Mouse (Mus musculus) urinary bladder, adult 18-20 months (tissue): ENCODE measurements around the gene Rgs14.
A peak's percentile ranks its signal among the peaks of the same experiment; 100 is the strongest.

Source experiments
- DNase-seq, 2 experiments: peaks; one replicate each; pipeline ENCODE4 v3.0.0; 2022; ENCODE audit warnings: low spot score in 2 of 2, mixed read lengths in 2 of 2

Rgs14 gene

DNA sequence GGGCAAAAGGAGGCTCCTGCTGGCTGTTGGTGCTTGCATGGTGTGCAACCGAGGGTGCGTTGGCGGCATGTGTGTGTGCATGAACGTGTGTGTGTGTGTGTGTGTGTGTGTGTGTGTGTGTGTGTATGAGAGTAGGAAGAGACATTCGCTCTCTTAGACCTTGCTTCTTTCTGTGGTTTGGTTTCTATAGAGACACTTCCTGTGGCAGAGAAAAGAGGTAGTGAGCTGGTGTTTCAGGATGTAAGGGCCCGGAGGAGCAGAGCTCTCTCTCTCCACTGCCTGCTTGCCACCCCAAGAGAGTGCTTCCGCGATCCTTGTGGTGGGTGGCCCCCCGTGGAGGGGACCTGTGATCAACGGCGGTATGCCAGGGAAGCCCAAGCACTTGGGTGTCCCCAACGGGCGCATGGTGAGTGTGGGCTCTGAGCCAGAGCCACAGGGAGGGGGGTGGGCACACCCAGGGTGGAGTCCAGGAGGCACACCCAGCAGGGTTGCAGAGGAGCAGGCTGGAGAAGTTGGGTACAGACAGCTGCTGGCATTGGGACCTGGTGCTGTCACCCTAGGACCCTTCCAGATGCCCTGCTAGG lies at the start of gene Rgs14:
Rgs14 (plus strand) TSS at position 202 of the 584 bp plus-strand sequence.
- DNase-seq, result no peak

GRCm38 (mm10) chr13:55319931-55320533 lies 49.5 kb upstream of the Rgs14 start, which contains the start of gene Prelid1:
TSS of gene Prelid1 (plus strand) at chr13:55320500.
- DNase-seq, result no peak

GRCm38 (mm10) chr13:55321434-55322129 lies 48.0 kb upstream of the Rgs14 start, which contains the start of gene Rab24:
TSS of gene Rab24 (minus strand) at chr13:55321946.
- DNase-seq, result peak; percentile 80

- no peak for DNase-seq
Observed at GRCm38 (mm10) chr13:55322130-55322825, 47.3 kb upstream of the Rgs14 start.

DNA sequence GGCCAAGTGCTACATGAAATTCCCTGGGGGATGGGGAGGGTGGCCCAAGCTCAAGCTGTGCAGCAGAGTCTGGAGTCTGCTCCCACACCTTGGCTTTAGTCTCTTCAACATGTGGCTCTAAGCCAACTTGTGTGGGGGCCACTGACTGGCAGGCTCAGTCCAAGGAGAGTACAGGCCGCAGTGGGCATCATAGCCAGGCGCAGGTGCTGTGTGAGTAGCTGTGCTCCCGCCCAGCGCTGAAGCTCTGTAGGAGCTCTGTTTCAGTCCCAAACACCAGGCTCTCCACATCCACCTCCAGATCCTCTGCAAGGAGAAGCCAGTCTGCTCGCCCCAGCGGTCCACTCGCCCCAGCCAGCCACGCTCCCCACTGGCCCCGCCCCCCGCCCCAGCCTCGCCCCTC lies 43.9 kb upstream of the Rgs14 start:
- no peak for DNase-seq

- DNase-seq, result no peak
Observed at GRCm38 (mm10) chr13:55327169-55327568, 42.4 kb upstream of the Rgs14 start.

- peak; percentile 60 to 76 for DNase-seq
Observed at GRCm38 (mm10) chr13:55327633-55328032, 41.9 kb upstream of the Rgs14 start.

DNA sequence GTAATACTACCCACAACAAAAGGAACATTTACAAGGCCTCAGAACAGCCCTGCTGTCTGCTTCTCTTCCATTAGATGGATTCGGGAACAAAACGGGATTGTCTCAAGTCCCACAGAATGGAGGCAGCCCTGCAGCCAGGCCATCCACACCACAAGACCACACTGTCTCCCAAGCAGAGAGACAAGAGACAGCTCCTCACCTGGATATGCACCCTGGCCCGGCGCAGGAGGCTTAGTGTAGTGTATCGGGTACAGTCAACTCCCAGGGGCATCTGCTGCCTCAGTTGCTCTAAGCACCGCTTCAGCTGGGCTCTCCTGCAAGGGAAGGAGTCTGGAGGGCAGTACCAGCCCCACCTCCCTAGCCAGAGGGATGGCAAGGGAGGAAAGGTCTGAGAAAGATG lies 41.4 kb upstream of the Rgs14 start:
- DNase-seq, result no peak

DNA sequence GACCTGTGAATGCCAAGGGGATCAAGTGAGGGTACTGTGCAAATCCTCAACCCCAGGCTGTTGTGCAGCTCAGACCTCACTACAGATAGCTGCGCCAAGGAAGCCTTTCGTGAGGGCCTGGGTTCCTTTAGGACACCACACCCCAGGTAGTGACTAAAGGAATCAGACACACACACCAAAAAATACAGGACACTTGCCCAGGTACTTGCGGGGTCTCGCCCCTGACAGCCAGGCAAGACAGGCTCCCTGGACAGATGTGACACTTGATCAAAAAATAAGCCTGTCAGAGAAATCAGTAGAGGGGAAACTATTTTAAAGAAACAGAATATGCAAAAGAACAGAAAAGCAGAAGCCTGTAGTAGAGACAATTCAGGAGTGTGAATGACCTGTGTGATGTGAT lies 40.9 kb upstream of the Rgs14 start:
- DNase-seq, result no peak

GRCm38 (mm10) chr13:55329109-55329682 lies 40.3 kb upstream of the Rgs14 start:
- DNase-seq, result no peak

GRCm38 (mm10) chr13:55329683-55330566 lies 39.6 kb upstream of the Rgs14 start, which contains the start of gene Mxd3:
TSS of gene Mxd3 (minus strand) at chr13:55329823.
- peak; percentile 55 to 85 for DNase-seq

DNA sequence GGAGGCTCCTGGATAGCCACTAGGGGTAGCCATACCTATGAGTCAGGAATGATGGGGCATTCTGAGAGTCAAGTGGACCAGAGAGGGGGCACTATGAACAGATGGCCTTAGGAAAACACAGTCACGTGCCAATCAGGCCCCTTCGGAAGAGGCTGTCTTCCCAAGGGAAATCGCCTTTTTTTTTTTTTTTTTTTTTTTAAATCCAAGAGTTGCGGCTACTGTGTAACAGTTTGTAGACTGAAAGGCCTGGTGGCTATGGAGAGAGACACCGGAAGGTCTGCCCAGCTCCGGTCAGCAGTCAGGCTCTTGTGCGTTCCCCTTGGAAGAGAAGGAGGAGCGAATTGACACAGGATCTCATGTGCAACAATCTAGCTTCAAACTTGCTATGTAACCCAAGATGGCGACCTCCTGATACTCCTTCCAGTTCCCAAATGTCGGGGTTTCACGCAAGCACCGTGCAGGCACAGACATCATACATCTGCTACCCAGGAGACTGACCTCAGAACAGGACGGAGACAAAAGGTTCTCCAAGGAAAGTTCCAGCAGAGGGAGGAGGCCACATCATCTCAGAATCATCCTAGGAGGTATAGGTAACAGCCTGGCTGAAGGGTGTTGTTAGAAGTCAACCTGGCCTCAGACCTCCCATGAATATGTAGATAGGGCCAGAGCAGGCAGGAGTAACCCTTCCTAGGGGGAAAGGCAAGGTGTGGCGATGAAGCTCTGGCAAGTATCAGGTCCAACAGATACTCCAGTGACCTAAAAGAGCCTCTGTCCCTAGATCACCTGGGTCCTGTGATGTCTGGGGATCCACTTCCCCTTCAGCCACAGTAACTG lies 38.7 kb upstream of the Rgs14 start:
- DNase-seq, result no peak

- no peak for DNase-seq
Observed at GRCm38 (mm10) chr13:55332331-55332730, 37.2 kb upstream of the Rgs14 start.

GRCm38 (mm10) chr13:55335701-55336100 lies 33.8 kb upstream of the Rgs14 start:
- DNase-seq, result no peak

- DNase-seq, result no peak
Observed at GRCm38 (mm10) chr13:55337341-55337975, 32.1 kb upstream of the Rgs14 start.

DNA sequence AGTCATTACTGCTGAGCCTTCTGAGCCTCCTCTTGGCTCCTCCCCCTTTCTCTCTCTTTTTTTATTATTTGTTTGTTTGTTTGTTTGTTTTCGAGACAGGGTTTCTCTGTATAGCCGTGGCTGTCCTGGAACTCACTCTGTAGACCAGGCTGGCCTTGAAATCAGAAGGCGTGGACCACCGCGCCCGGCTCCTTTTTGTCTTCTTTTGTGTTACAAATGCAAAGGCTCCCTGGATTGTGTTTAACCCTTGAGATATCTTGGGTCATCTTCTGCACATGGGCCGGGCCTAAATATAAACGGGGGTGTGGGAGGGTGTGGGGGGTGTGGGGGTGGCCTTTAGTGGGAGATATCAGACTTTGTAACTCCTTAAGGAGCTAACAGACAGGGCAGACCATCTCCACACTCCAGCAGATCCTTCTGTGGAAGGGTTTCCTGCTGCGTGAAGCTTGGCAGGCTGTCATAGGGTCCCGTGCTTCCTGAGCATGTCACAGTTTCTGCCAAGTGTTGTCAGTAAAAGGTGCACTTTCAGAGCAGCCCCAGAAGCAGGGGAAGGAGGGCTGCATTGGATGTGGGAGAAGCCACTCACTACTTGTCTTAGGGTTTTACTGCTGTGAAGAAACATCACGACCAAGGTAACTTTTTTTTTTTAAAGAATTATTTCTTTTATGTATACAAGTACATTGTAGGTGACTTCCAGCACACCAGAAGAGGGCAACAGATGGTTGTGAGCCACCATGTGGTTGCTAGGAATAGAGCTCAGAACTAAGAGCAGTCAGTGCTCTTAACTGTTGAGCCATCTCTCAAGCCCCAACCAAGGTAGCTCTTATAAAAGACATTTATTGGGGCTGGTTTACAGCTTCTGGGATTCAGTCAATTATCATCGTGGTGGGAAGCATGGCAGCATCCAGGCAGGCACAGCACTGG lies 31.1 kb upstream of the Rgs14 start:
- no peak for DNase-seq

- no peak for DNase-seq
Observed at GRCm38 (mm10) chr13:55339259-55339658, 30.3 kb upstream of the Rgs14 start.

DNA sequence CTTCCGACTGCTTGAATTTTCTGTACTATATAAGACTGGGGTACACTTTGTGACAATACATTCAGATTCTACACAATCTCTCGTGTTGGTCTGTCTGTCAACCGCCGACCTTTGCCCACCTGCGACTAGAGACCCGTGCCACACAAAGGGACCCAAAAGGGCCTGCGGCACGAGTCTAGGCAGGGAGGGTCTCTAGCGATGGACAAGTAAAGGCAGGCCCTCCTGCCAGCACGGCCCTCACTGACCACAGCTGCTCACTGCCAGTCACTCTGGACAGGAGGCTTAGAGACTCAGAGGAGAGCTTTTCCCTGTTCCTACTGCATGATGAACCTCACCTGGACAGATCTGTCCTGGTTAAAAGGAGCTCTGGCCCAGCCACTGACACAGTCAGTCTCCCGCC lies 27.1 kb upstream of the Rgs14 start:
- no peak for DNase-seq
